Mouse (Mus musculus) heart, adult 2 months (tissue): ENCODE results near the gene Slco1a6. TPM values are rescaled to one million over a fixed set of nuclear protein-coding genes. Genes with fewer than 3 reads are reported as not detected.
"Not testable (repeated sequence)": the region's sequence is repeated elsewhere in the genome, so short reads cannot be mapped to it uniquely, and the experiment has no call there.

Source experiments
- DNase-seq, 2 experiments: peaks; one replicate each; pipeline ENCODE4 v3.0.0; 2021
- H3K27ac ChIP-seq: fragments of 200-600 bp; 2 replicates; pipeline ENCODE4 v1.8.1; 2022
- H3K27me3 ChIP-seq: fragments of 200-500 bp; 2 replicates; pipeline ENCODE4 v1.6.1; 2012; ENCODE audit warnings: mild to moderate bottlenecking, low read length, inconsistent platforms, mixed read lengths; ENCODE audit not compliant: control insufficient read depth, insufficient read depth
- H3K36me3 ChIP-seq: fragments of 200-500 bp; 2 replicates; pipeline ENCODE4 v1.6.1; 2012; ENCODE audit warnings: low read length, inconsistent platforms; ENCODE audit not compliant: control insufficient read depth, insufficient read depth
- H3K4me1 ChIP-seq: fragments of 200-500 bp; 2 replicates; pipeline ENCODE4 v1.6.1; 2011; ENCODE audit warnings: low read length; ENCODE audit not compliant: control insufficient read depth, insufficient read depth
- H3K4me3 ChIP-seq: fragments of 200-600 bp; 2 replicates; pipeline ENCODE4 v1.8.1; 2022
- H3K79me2 ChIP-seq: fragments of 200-500 bp; replicated peaks from 2 replicates; pipeline ENCODE4 v1.6.1; 2012; ENCODE audit warnings: mild to moderate bottlenecking, inconsistent platforms, low read length, moderate library complexity, mixed read lengths; ENCODE audit not compliant: control insufficient read depth, insufficient read depth
- H3K9ac ChIP-seq: fragments of 200-500 bp; 2 replicates; pipeline ENCODE4 v1.6.1; 2012; ENCODE audit warnings: low read depth, mild to moderate bottlenecking, control low read depth, inconsistent platforms, low read length, mixed read lengths
- CTCF ChIP-seq: fragments of 200-600 bp; IDR thresholded peaks from 2 replicates; pipeline ENCODE4 v1.8.1; 2022; ENCODE audit warnings: antibody characterized with exemption, mild to moderate bottlenecking, moderate library complexity
- EP300 ChIP-seq: fragments of 200-500 bp; IDR thresholded peaks from 2 replicates; pipeline ENCODE4 v1.6.1; 2011; ENCODE audit warnings: low read depth, low read length, control low read depth; ENCODE audit not compliant: insufficient read depth
- POLR2A ChIP-seq: fragments of 200-500 bp; IDR thresholded peaks from 2 replicates; pipeline ENCODE4 v1.6.1; 2011; ENCODE audit warnings: mild to moderate bottlenecking, low read depth, low read length, control low read depth; ENCODE audit not compliant: insufficient read depth
- WGBS: fragments of 180-500 bp; shearing (Covaris S2); methylation state at CpG from one replicate; pipeline ENCODE4 v1.1.7; 2018; 5-methylcytosine and 5-hydroxymethylcytosine counted together
- intact Hi-C: fragments of 180-260 bp; cut with DNase I; formaldehyde crosslinking; loops from one replicate; pipeline ENCODE4 v1.15.1; 2025
- long read RNA-seq: library from polyadenylated mRNA; stranded (forward); transcript quantifications from one replicate; pipeline ENCODE4 v2.0.0, GENCODE M21; 2021
- polyA plus RNA-seq: library from polyadenylated mRNA; depleted of rRNA; stranded (reverse); fragments of >200 nt; gene quantifications from 2 replicates; pipeline ENCODE4 v1.2.3, GENCODE M21; 2012; rRNA removed
- total RNA-seq, 2 experiments: library from RNA; stranded (reverse); gene quantifications; 2 replicates each; pipeline ENCODE4 v1.2.3; 2021

The Slco1a6 gene
- total RNA-seq (not detected), polyA plus RNA-seq (not detected in 2 replicates)
- long read RNA-seq, result 0 reads

GRCm38 (mm10) chr6:142208421-142208820 lies at the start of gene Slco1a6:
TSS of gene Slco1a6 (minus strand) at chr6:142208521.
- H3K27me3 ChIP-seq, result no peaks in the 10 kb centered on the region
- H3K9ac ChIP-seq, result no peak within 1 kb of the TSS
- intact Hi-C loops, result no loop called here
- H3K4me1 ChIP-seq, result no peaks in the 10 kb centered on the region
- H3K27ac ChIP-seq, result no peak within 1 kb of the TSS
- H3K79me2 ChIP-seq, result no peaks in the 10 kb centered on the region
- H3K36me3 ChIP-seq, result no peaks in the 10 kb centered on the region
- no peak for DNase-seq
- no peak for TF ChIP-seq POLR2A
- no peak for TF ChIP-seq EP300
- TF ChIP-seq CTCF, result no peak
- 88% methylated on average over 4 of the region's 4 CpGs for WGBS
- H3K4me3 ChIP-seq, result no peak within 1 kb of the TSS

GRCm38 (mm10) chr6:142250738-142251307 lies 42.5 kb upstream of the Slco1a6 start:
- H3K79me2 ChIP-seq, H3K4me3 ChIP-seq, H3K27ac ChIP-seq, H3K9ac ChIP-seq, H3K36me3 ChIP-seq, intact Hi-C loops, H3K27me3 ChIP-seq, DNase-seq, H3K4me1 ChIP-seq: not testable (repeated sequence)
- 90% methylated on average over 1 of the region's 1 CpGs for whole genome bisulfite sequencing

DNA sequence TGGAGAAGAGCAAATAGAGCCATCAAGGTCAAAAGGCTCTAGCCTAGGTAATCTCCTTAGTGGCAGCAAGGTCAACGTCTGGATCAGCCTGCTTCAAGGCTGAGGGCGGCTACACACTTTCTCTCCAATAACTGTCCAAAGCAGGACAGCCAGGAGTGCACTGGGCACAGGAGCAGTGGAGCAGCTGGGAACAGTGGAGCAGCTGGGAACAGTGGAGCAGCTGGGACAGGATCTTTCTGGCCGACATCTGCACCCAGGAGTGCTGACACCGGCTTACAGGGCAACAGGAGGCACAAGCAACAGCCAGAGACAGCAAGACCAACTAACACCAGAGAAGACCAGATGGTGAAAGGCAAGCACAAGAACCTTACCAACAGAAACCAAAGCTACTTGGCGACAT lies 36.7 kb upstream of the Slco1a6 start:
- no peaks in the 10 kb centered on the region for H3K27me3 ChIP-seq
- H3K4me1 ChIP-seq, result no peaks in the 10 kb centered on the region
- H3K4me3 ChIP-seq, result no peak overlapping the region
- no peaks in the 10 kb centered on the region for H3K36me3 ChIP-seq
- H3K27ac ChIP-seq, result no peak overlapping the region
- TF ChIP-seq EP300, result no peak
- no peak for TF ChIP-seq CTCF
- TF ChIP-seq POLR2A, result no peak
- DNase-seq, result no peak
- WGBS, result 75% methylated on average over 5 of the region's 5 CpGs
- H3K9ac ChIP-seq, result no peak overlapping the region
- intact Hi-C loops, result no loop called here
- no peaks in the 10 kb centered on the region for H3K79me2 ChIP-seq

DNA sequence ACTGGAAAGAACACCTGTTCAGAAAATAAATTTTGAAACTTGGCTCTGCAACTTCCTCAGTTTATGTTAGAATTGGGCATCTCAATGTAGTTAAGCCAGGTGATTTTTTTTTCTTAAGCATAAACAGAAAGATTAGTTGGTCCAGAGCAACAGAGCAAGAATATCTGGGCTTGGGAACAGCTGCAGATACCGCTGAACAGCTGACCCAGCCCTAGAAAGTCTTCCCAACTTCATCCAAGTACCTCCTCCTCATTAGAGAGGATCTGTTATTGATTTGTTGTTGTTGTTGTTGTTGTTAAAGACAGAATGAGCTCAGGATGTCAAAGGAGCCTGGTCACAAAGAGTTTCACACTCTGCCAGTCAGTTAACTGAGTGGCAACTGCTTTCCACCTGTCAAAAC lies 31.1 kb upstream of the Slco1a6 start:
- DNase-seq, result no peak
- Histone ChIP-seq H3K4me3 (no peak overlapping the region), H3K27ac (no peak overlapping the region), H3K4me1 (no peaks in the 10 kb centered on the region), H3K27me3 (no peaks in the 10 kb centered on the region), H3K9ac (no peak overlapping the region), H3K36me3 (no peaks in the 10 kb centered on the region), H3K79me2 (no peaks in the 10 kb centered on the region)
- no peak for TF ChIP-seq EP300
- TF ChIP-seq POLR2A, result no peak
- TF ChIP-seq CTCF, result no peak
- 64% methylated on average over 1 of the region's 1 CpGs for WGBS
- intact Hi-C loops, result no loop called here

DNA sequence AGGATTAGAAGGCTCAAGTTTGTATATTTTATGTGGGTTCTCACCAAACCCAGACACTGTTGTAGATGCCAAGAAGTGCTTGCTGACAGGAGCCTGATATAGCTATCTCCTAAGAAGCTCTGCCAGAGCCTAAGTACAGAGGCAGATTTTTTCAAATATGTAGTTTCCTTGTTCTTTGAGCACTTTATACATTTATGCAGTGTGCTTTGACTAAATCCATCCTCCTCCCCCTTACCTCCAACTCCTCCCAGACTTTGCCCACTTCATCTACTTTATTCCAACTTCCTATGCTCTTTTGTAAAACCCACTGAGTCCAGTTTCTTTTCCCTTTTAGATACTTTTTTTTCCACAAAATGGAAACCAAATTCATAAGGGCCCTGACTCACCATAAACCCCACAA lies 11.8 kb upstream of the Slco1a6 start:
- Histone ChIP-seq H3K36me3 (no peaks in the 10 kb centered on the region), H3K4me3 (no peak overlapping the region), H3K9ac (no peak overlapping the region), H3K4me1 (no peaks in the 10 kb centered on the region), H3K27me3 (no peaks in the 10 kb centered on the region), H3K27ac (no peak overlapping the region), H3K79me2 (no peaks in the 10 kb centered on the region)
- intact Hi-C loops, result no loop called here
- DNase-seq, result no peak
- no peak for TF ChIP-seq EP300

DNA sequence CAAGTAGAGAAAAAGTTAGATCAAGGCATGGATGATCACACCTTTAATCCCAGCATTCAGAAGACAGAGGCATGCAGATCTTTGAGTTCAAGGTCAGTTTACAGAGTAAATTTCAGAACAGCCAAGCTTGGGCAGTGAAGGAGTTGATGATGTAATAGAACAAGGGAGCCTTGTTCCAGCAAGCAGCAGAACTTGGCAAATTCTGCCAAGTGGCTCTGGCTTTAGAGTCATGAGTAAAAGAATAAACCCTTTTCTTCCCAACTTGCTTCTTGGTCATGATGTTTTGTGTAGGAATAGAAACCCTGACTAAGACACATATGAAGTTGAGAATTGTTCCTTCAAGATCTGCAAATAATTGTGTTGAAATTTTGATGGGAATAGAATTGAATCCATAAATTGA lies 3.5 kb upstream of the Slco1a6 start:
- no peak for DNase-seq
- Histone ChIP-seq H3K4me1 (no peaks in the 10 kb centered on the region), H3K9ac (no peak overlapping the region), H3K27ac (no peak overlapping the region), H3K79me2 (no peaks in the 10 kb centered on the region), H3K36me3 (no peaks in the 10 kb centered on the region), H3K27me3 (no peaks in the 10 kb centered on the region), H3K4me3 (no peak overlapping the region)
- intact Hi-C loops, result no loop called here
- TF ChIP-seq EP300, result no peak
- TF ChIP-seq POLR2A, result no peak
- TF ChIP-seq CTCF, result no peak
